Mouse (Mus musculus): ENCODE data around the gene Fam133b.
"Not testable (repeated sequence)": the region's sequence is repeated elsewhere in the genome, so short reads cannot be mapped to it uniquely, and the experiment has no call there.

The Fam133b gene

GRCm38 (mm10) chr5:3521741-3522140, 21.9 kb upstream of the Fam133b start:
- no peak for DNase-seq

GRCm38 (mm10) chr5:3522826-3523225, 20.8 kb upstream of the Fam133b start:
- DNase-seq = no peak

- DNase-seq = no peak
Observed at GRCm38 (mm10) chr5:3527041-3527691, 16.5 kb upstream of the Fam133b start.

GRCm38 (mm10) chr5:3529585-3530189, 13.9 kb upstream of the Fam133b start:
- DNase-seq = no peak

DNA sequence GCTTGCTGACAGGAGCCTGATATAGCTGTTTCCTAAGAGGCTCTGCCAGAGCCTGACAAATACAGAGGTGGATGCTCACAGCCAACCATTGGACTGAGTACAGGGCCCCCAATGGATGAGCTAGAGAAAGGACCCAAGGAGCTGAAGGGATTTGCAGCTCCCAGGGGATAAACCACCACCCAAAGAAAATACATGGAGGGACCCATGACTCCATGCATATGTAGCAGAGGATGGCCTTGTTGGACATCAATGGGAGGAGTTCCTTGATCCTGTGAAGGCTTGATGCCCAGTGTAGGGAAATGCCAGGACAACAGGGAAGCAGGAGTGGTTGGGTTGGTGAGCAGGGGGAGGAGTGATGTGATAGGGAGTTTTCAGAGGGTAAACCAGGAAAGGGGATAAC, 11.6 kb upstream of the Fam133b start:
- DNase-seq = not testable (repeated sequence)

- no peak for DNase-seq
Observed at GRCm38 (mm10) chr5:3536592-3537212, 6.9 kb upstream of the Fam133b start.

DNA sequence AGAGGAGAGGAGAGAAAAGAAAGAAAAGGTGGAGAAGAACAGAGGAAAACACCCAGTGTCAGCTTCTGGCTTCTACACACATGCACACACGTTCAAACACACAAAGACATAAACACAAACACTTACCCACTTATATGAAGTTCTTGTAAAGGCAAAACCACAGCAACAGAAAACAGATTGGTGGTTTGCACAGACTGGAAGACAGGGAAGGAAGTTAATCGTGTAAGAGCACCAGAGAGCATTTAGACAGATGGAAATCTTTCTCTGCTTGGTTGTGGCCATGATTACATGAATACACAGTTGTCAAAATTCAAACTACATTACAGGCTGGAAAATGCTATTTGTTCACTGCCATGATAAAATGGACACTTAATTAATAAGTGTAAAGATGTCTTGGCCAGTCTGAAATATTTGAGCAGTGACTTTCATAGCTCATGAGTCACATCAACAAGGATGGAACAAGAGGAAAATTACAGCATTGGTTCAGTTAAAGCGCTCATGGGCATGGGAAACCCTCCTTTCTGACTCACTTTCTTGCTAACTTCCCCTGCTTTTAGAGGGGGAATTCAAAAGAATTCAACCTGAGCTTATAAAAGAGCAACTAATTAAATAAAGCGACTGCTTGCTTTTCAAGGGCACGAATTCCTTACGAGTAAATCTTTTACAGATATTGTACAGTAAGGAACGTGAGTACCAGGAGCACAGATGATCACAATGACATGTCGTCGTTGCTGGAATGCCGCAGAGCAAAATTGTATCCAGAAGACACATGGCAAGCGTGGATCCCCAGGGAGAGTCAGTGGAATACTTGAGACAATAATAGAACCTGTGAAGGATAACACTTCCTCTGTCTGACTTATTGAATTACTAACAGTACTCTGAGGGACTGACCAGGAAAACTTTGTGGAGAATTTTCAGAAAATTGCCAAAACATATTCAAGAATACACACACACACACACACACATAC, 4.8 kb upstream of the Fam133b start:
- DNase-seq = no peak

GRCm38 (mm10) chr5:3541871-3542270, 1.8 kb upstream of the Fam133b start:
- no peak for DNase-seq

GRCm38 (mm10) chr5:3544480-3544769, 792 bp downstream of the Fam133b start:
- no peak for DNase-seq

GRCm38 (mm10) chr5:3546226-3546625, 2.6 kb downstream of the Fam133b start:
- DNase-seq = no peak

DNA sequence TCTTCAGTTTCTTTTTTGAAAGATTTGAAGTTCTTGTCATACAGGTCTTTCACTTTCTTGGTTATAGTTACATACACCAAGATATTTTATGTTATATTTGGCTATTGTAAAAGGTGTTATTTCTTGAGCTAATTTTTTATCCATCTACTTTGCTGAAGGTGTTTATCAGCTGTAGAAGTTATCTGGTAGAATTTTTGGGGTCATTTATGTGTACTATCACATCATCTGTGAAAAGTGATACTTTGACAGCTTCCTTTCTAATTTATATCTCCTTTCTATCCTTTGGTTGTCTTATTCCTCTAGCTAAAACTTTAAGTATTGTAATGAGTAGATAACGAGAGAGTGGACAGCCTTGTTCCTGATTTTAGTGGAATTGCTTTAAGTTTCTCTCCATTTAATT, 7.8 kb downstream of the Fam133b start:
- no peak for DNase-seq

DNA sequence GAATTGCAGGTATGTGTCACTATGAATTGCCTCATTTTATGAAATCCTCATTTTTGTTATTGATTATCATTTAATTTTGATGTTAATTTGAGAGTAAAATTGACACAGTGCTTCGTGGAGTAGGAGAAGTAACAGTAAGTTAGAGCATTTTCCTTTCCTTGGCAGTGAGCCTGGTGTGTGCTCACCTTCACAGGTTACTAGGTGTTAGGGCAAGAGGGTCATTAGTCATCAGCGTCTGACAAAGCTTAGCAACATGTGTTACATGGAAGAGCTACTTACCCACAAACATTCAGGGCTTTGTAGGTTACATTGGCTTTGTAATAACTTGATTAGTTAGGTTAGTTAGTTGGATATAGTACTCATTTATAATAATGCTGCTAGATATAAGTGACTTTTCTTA, 10.6 kb downstream of the Fam133b start:
- DNase-seq = no peak

GRCm38 (mm10) chr5:3571266-3571665, 27.6 kb downstream of the Fam133b start, which contains the start of gene 1700109H08Rik:
TSS of gene 1700109H08Rik (plus strand) at chr5:3571566.
- DNase-seq = no peak

DNA sequence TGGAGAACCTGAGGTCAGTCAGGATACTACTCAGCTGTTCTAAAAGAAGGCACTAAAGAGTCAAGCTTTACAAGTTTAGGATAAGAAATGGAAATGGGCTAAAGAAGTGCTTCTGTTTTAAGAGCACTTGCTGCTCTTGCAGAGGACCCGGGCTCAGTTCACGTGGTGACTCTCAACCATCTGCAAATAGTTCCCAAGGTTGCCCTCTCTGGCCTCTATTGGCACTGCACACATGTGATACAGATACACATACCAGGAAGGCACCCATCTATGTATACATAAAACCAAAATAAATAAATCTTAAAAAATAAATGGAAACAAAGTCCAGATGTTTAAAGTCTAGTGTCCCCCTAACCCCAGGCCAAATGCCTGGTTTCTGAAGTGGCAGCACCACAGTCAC, 31.2 kb downstream of the Fam133b start:
- DNase-seq = no peak

DNA sequence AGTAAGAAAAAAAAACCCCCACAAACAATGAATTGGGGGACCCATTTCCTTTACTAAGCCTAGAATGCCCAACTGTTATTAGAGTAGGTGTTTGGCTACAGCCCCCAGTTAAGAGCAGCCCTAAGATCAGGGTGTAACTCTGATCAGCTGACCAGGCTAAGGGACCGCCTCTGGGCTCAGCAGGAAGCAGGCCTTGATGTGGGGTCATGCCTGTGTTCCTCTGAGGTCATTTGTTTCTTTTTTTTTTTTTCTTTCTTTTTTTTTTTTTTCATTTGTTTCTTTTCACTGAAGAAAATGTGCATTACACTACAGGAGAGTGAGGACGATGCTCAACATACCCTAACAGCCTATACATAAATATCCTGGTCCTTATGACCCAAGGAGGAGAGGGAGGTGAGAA, 34.3 kb downstream of the Fam133b start:
- no peak for DNase-seq

- no peak for DNase-seq
Observed at GRCm38 (mm10) chr5:3579066-3579465, 35.4 kb downstream of the Fam133b start.

GRCm38 (mm10) chr5:3595693-3596398, 52.2 kb downstream of the Fam133b start, which contains the start of gene Pex1:
TSS of gene Pex1 (plus strand) at chr5:3596066.
- DNase-seq = peak; percentile 91 to 95

DNA sequence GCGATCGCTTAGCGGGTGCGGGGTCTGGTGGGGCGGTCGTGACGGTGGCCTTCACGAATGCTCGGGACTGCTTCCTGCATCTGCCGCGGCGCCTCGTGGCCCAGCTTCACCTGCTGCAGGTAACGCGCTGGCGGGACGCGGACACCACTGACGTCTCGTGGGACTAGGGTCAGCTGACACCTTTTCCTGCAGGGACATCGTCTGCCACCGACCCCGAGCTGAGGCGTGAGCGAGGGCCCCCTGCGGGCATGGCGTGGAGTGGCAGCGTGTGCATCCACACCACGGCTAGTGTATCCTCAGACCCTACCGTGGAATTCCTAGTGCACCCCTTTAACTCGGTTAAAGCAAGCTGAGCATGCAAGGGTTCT, 52.8 kb downstream of the Fam133b start, which contains the start of gene Rbm48:
Gene Rbm48 (minus strand): TSS at position 187 of the 368 bp plus-strand sequence.
- DNase-seq = peak; percentile 82 to 85

DNA sequence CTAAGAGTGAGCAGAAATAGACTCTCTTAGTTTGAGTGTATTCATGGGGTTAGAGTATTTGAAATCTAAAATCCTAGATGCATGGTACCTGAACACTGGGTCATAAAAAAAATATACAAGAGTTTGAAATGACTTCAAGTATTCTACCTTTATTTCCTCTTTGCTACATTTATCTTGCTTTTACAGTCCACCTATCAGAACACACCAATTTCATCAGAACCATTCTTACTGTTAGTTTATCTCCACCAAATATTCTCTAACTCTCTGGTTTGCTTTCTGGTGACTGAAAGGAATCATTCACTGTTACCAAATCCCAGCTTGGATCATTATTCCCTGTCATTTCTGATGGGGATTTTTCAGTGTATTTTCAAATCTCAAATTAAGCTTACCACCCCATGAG, 53.5 kb downstream of the Fam133b start:
- no peak for DNase-seq

GRCm38 (mm10) chr5:3598766-3599165, 55.1 kb downstream of the Fam133b start:
- DNase-seq = no peak

DNA sequence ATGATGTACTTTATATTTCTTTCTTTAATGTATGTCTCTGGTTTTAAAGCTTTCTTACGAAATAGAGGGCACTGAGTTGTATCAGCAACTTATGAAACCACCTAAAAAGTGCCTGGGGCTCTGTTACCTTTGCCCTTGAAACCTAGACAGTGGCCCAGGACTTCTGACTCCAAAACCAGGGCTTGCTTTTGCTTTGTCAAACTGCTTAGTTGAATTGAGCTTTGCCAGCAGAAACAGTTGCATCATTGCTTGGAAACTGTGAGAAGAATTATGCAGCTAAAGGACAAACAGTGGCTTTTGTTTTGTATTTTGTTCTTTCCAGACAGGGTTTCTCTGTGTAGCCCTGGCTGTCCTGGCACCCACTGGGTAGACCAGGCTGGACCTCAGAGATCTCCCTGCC, 56.7 kb downstream of the Fam133b start:
- DNase-seq = no peak

GRCm38 (mm10) chr5:3600790-3601189, 57.2 kb downstream of the Fam133b start:
- no peak for DNase-seq

DNA sequence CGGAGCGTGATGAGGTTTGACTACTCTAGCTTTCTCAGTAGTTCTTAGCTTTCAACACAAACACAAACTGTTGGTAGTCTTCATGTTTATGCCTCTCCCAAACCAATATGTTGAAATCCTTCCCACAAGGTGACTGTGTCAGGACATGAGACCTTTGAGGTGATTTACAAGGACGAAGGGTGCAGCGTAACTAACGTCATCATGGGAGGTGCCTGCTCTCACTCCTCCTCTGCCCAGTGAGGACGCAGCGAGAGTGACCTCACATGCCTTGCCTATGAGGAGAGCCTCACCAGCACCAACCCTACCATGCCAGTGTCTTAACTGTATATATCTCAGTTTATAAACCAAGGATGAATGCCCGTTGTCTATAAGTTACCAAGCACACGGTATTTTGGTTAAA, 63.5 kb downstream of the Fam133b start:
- DNase-seq = no peak

Data from cerebellum, adult 18-20 months (tissue).